Mouse (Mus musculus) kidney, adult 2 months (tissue): ENCODE measurements around the gene Tas2r104. TPM values are rescaled to one million over a fixed set of nuclear protein-coding genes. Genes with fewer than 3 reads are reported as not detected.

ENCODE experiments used
- DNase-seq: peaks from one replicate; pipeline ENCODE4 v3.0.0; 2021
- H3K27ac ChIP-seq: fragments of 200-500 bp; 2 replicates; pipeline ENCODE4 v1.5.1; 2012; ENCODE audit warnings: low read depth, low read length, control low read depth, inconsistent platforms; ENCODE audit not compliant: insufficient read depth
- H3K27me3 ChIP-seq: fragments of 200-500 bp; replicated peaks from 2 replicates; pipeline ENCODE4 v1.6.1; 2012; ENCODE audit warnings: mild to moderate bottlenecking, moderate library complexity, low read length, inconsistent platforms; ENCODE audit not compliant: control insufficient read depth, insufficient read depth
- H3K36me3 ChIP-seq: fragments of 200-500 bp; 2 replicates; pipeline ENCODE4 v1.6.1; 2012; ENCODE audit warnings: mild to moderate bottlenecking, moderate library complexity, low read length, inconsistent platforms; ENCODE audit not compliant: control insufficient read depth, insufficient read depth
- H3K4me1 ChIP-seq: fragments of 200-500 bp; 2 replicates; pipeline ENCODE4 v1.6.1; 2011; ENCODE audit warnings: low read length; ENCODE audit not compliant: control insufficient read depth, insufficient read depth
- H3K4me3 ChIP-seq: fragments of 200-500 bp; 2 replicates; pipeline ENCODE4 v1.5.1; 2011; ENCODE audit warnings: mild to moderate bottlenecking, low read depth, low read length, control low read depth; ENCODE audit not compliant: insufficient read depth
- CTCF ChIP-seq: fragments of 200-500 bp; conservative IDR thresholded peaks from 2 replicates; pipeline ENCODE4 v1.5.1; 2011; ENCODE audit warnings: low read depth, mild to moderate bottlenecking, control low read depth, low read length, moderate library complexity, mixed read lengths; ENCODE audit not compliant: insufficient read depth, insufficient read length
- POLR2A ChIP-seq: fragments of 200-500 bp; IDR thresholded peaks from one replicate; pipeline ENCODE4 v1.6.1; 2011; ENCODE audit warnings: low read depth, low read length, control low read depth
- WGBS: fragments of 180-500 bp; shearing (Covaris S2); methylation state at CpG from one replicate; pipeline ENCODE4 v1.1.7; 2018; 5-methylcytosine and 5-hydroxymethylcytosine counted together
- polyA plus RNA-seq: library from polyadenylated mRNA; depleted of rRNA; stranded (reverse); fragments of >200 nt; gene quantifications from 2 replicates; pipeline ENCODE4 v1.2.3, GENCODE M21; 2012; rRNA removed

Tas2r104 gene
- not detected in 2 replicates for polyA plus RNA-seq

DNA sequence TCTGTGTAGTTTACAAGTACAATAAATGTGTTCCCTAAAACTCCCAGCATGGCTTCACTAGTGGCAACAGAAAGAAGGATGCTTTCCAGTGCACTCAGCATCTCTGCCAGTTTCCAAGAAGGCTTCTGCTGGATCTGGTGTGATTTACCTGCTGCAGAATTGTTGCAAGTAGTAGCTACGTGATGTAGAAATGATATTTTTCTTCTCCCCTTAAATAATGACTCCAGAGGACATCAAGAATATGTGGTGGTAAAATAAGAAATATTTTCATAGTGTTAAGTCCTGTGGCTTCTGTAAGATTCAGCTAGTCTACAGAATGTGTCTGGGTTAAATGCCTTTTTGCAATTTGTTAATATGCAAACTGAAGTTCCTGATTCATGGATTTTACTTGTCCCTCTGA lies at the start of gene Tas2r104:
Tas2r104 (minus strand) TSS at position 101 of the 400 bp plus-strand sequence.
- WGBS, result 75% methylated on average over 1 of the region's 1 CpGs
- no peak within 1 kb of the TSS for H3K27ac ChIP-seq

GRCm38 (mm10) chr6:131712803-131713202 lies 27.3 kb upstream of the Tas2r104 start:
- H3K4me3 ChIP-seq, result no peak overlapping the region
- DNase-seq, result no peak
- H3K27me3 ChIP-seq, result no peaks in the 10 kb centered on the region
- no peak for TF ChIP-seq POLR2A
- TF ChIP-seq CTCF, result 0 out of 2 replicates have a peak, but pooled peaks have one; percentile 23
- no peak overlapping the region for H3K27ac ChIP-seq
- H3K4me1 ChIP-seq, result no peaks in the 10 kb centered on the region
- WGBS, result 43% methylated on average over 7 of the region's 7 CpGs
- no peaks in the 10 kb centered on the region for H3K36me3 ChIP-seq

More for the DNA sequence above, at the start of gene Tas2r104:
- no peaks in the 10 kb centered on the region for H3K27me3 ChIP-seq
- DNase-seq, result no peak
- H3K4me3 ChIP-seq, result no peak within 1 kb of the TSS
- H3K4me1 ChIP-seq, result no peaks in the 10 kb centered on the region
- TF ChIP-seq CTCF (no peak), POLR2A (no peak)
- H3K36me3 ChIP-seq, result no peaks in the 10 kb centered on the region

DNA sequence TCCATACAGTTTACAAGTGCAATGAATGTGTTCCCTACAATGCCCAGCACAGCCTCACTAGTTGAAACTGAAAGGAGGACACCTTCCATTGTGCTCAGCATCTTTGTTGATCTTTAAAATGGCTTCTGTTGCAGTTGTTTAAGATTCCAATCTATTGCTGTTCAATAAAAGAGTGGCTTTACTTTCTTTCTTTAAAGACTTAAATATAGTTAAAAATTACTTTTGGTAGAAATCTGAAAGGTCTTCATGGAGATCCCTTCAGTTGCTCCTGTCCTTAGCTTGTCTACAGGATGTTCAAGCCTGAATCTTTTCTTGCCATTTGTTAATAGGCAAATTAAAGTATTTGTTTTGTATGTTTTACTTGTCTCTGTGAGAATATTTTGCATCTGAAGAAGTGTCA lies 4.4 kb upstream of the Tas2r104 start, which contains the start of gene Tas2r114:
Tas2r114 (minus strand) TSS at position 101 of the 400 bp plus-strand sequence.
- H3K27ac ChIP-seq, result no peak within 1 kb of the TSS
- no peaks in the 10 kb centered on the region for H3K27me3 ChIP-seq
- DNase-seq, result no peak
- no peak within 1 kb of the TSS for H3K4me3 ChIP-seq
- no peak for TF ChIP-seq CTCF
- no peak for TF ChIP-seq POLR2A
- H3K4me1 ChIP-seq, result no peaks in the 10 kb centered on the region
- no peaks in the 10 kb centered on the region for H3K36me3 ChIP-seq

DNA sequence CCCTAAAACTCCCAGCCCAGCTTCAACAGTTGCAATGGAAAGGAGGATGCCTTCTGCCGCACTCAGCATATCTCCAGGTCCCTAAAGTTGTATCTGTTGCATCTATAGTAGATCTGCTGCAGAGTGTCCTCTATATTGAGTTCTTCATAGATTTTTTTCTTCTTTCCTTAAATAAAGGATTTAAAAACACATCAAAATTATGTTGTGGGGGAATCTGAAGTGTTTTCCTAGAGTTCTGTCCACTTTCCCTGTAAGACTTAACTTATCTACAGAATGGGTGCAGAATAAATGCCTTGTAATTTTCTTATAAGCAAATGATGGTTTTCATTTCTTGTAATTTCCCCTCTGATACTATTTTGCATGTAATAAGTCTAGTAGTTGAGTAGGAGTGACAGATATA lies 1.9 kb upstream of the Tas2r104 start, which contains the start of gene Tas2r105:
Tas2r105 (minus strand) TSS at position 101 of the 400 bp plus-strand sequence.
- Histone ChIP-seq H3K27ac (no peak within 1 kb of the TSS), H3K27me3 (no peaks in the 10 kb centered on the region), H3K4me3 (no peak within 1 kb of the TSS), H3K4me1 (no peaks in the 10 kb centered on the region), H3K36me3 (no peaks in the 10 kb centered on the region)
- no peak for TF ChIP-seq CTCF
- TF ChIP-seq POLR2A, result no peak
- no peak for DNase-seq
- 68% methylated on average over 1 of the region's 1 CpGs for WGBS

DNA sequence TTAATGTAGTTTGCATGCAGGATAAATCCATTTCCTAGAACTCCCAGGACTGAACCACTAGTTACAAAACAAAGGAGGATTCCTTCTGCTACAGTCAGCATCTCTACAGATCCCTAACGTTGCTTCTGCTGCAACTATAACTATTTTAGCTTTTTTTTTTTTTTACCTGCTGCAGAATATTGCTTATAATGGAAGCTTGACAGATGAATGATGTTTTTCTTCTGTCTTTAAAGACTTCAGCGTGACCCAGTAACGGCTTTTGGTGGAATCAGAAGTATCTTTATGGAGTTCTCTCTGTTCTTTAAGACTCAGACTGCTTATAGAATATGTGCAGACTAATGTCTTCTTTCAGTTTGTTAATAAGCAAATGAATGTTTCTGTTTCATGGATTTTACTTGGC lies 6.8 kb downstream of the Tas2r104 start, which contains the start of gene Tas2r106:
Tas2r106 (minus strand) TSS at position 101 of the 400 bp plus-strand sequence.
- WGBS, result 57% methylated on average over 3 of the region's 3 CpGs
- Histone ChIP-seq H3K27me3 (no peaks in the 10 kb centered on the region), H3K4me3 (no peak within 1 kb of the TSS), H3K36me3 (no peaks in the 10 kb centered on the region), H3K4me1 (no peaks in the 10 kb centered on the region), H3K27ac (no peak within 1 kb of the TSS)
- DNase-seq, result no peak
- TF ChIP-seq CTCF (no peak), POLR2A (no peak)

DNA sequence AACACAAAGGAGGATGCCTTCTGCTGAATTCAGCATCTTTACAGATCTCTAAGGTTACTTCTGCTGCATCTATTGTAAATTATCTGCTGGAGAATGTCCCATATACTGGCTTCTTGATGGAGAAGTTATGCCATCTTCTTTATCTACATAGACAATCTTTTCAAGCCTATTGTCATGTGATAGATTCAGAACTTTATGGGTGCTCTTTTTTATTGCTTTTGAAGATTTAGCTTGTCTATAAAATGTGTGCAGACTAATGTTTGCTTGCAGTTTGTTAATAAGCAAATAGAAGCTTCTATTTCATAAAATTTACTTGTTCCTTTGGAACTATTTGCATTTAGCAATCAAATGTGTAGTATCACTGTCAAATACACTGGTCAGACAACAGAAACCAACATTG lies 25.5 kb downstream of the Tas2r104 start, which contains the start of gene Tas2r107:
Tas2r107 (minus strand) TSS at position 101 of the 400 bp plus-strand sequence.
- TF ChIP-seq CTCF, result no peak
- no peak for TF ChIP-seq POLR2A
- H3K27me3 ChIP-seq, result no peaks in the 10 kb centered on the region
- H3K4me1 ChIP-seq, result no peaks in the 10 kb centered on the region
- H3K36me3 ChIP-seq, result no peaks in the 10 kb centered on the region
- DNase-seq, result no peak
- no peak within 1 kb of the TSS for H3K27ac ChIP-seq
- H3K4me3 ChIP-seq, result no peak within 1 kb of the TSS

Other genes starting within 250 kb of the Tas2r104 start
- not detected in 2 replicates for gene 5430401F13Rik, start 199.3 kb downstream of the Tas2r104 start, polyA plus RNA-seq
- not detected in 2 replicates for gene Gm6619, start 199.3 kb downstream of the Tas2r104 start, polyA plus RNA-seq
- gene Tas2r130, start 54.8 kb downstream of the Tas2r104 start, polyA plus RNA-seq, result not detected in 2 replicates
- gene Tas2r107, start 25.6 kb downstream of the Tas2r104 start, polyA plus RNA-seq, result not detected in 2 replicates
- gene Tas2r106, start 6.9 kb downstream of the Tas2r104 start, polyA plus RNA-seq, result not detected in 2 replicates
- gene Tas2r105, start 1.8 kb upstream of the Tas2r104 start, polyA plus RNA-seq, result not detected in 2 replicates
- gene Tas2r114, start 4.3 kb upstream of the Tas2r104 start, polyA plus RNA-seq, result not detected in 2 replicates